Mouse (Mus musculus) small intestine, adult 2 months (tissue): ENCODE measurements around the gene Ubxn10.

ENCODE experiments used
- CTCF ChIP-seq: fragments of 200-500 bp; IDR thresholded peaks from 2 replicates; pipeline ENCODE4 v1.5.1; 2012; ENCODE audit warnings: low read depth, mild to moderate bottlenecking, control low read depth, inconsistent platforms, low read length, moderate library complexity, mixed read lengths; ENCODE audit not compliant: insufficient replicate concordance, insufficient read length; ENCODE audit errors: extremely low read depth
- POLR2A ChIP-seq: fragments of 200-500 bp; IDR thresholded peaks from 2 replicates; pipeline ENCODE4 v1.6.1; 2012; ENCODE audit warnings: low read depth, mild to moderate bottlenecking, control low read depth, inconsistent platforms, low read length, moderate library complexity

GRCm38 (mm10) chr4:138676480-138676879, 60.5 kb downstream of the Ubxn10 start:
- TF ChIP-seq CTCF (no peak), POLR2A (no peak)
